Mouse (Mus musculus): ENCODE measurements at regions not wholly inside any gene's neighbourhood (a gene's known extent, or its start where the extent isn't known, plus 50 kb on each side); places are given as distances from the start of the nearest gene placed in this dataset.

DNA sequence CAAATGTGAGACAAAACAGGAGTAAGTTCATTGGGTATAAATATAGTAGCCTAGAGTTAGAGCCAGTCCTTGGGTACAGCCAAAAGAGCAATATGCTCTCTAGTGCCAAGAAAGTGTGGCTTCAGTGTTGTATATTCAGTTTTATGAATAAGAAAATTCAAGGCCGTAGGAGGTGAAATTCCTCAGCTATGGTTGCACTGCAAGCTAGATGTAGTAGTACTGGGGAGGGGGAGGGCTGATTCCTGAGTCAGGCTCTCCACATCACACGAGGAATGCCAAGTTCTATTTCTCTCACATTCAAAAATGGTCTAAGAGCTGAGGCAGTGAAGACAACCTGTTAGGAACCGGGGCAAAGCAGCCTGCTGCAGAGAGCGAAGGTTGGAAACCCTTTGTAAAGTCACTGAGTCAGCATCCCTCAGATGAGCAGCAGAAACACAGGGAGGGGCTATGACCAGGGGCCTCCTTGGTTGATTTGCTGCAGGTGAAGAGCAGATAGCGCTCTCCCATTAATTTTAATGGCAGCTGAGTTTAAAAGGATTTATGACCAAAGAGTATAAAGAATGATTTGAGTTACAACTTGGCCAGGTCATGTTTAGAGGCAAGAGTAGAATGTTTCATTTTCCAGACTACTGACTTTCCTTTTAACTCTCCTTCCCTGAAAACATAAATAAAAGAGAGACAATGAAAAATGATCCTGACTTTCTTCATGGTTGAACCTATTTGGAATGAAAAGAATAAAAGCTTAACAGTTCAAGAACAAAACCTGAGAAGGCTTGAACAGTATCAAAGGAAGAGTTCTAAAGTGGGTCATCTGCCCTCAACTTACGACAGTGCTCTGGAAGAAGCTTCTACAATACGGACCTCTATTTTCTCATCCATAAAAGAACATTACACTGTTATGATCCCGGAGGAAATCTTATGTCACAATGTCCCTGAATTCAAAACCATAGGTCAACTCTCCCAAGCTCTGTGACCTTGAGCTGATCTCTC lies 543.4 kb upstream of the Gm21961 start:
- Histone ChIP-seq H3K9ac (replicated peaks; ENCODE audit: low read depth, low read length) (no peak overlapping the region), H3K27ac (ENCODE audit: low read length) (no peak overlapping the region), H3K4me1 (replicated peaks; ENCODE audit: control insufficient read depth, insufficient read depth, low read length) (no peaks in the 10 kb centered on the region), H3K27me3 (replicated peaks; ENCODE audit: control insufficient read depth, insufficient read depth, low read length) (no peaks in the 10 kb centered on the region), H3K4me2 (ENCODE audit: low read length) (no peak overlapping the region), H3K4me3 (replicated peaks; ENCODE audit: low read length) (no peak overlapping the region), H3K36me3 (ENCODE audit: control insufficient read depth, insufficient read depth) (no peaks in the 10 kb centered on the region), H3K9me3 (ENCODE audit: control insufficient read depth, low read length) (no peaks in the 10 kb centered on the region)
- WGBS: 90% methylated on average over 8 of the region's 8 CpGs
- no peak for ATAC-seq

- Histone ChIP-seq H3K9me3 (ENCODE audit: control insufficient read depth, low read length) (no peaks in the 10 kb centered on the region), H3K27me3 (replicated peaks; ENCODE audit: control insufficient read depth, insufficient read depth, low read length) (no peaks in the 10 kb centered on the region), H3K36me3 (ENCODE audit: control insufficient read depth, insufficient read depth) (no peaks in the 10 kb centered on the region), H3K4me2 (ENCODE audit: low read length) (no peak overlapping the region), H3K4me3 (replicated peaks; ENCODE audit: low read length) (no peak overlapping the region), H3K4me1 (replicated peaks; ENCODE audit: control insufficient read depth, insufficient read depth, low read length) (no peaks in the 10 kb centered on the region), H3K9ac (replicated peaks; ENCODE audit: low read depth, low read length) (no peak overlapping the region), H3K27ac (ENCODE audit: low read length) (no peak overlapping the region)
- 83% methylated on average over 2 of the region's 2 CpGs for WGBS
- no peak for ATAC-seq
Measured at GRCm38 (mm10) chr15:65549046-65549445, 534.3 kb upstream of the Gm21961 start.

DNA sequence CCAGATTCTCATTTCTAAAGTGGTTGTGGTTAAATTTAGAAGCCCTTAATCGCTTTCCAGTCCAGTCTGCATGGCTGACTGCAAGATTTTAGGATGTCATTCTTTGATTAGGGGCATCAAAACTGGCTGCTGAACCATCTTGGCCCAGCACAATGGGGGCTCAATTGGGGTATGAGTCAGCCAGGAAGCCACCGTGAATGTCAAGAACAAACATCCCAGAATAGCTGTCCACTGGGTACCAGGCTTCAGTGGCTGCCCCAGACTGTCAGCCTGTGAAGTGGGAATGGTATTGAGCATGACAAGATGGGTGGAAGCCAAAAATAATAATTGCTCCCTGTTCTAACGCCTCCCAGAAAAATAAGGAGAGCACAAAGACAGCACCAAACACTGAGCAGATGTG lies 520.9 kb upstream of the Gm21961 start:
- H3K27me3 ChIP-seq (replicated peaks; ENCODE audit: control insufficient read depth, insufficient read depth, low read length): no peaks in the 10 kb centered on the region
- WGBS: 69% methylated on average over 3 of the region's 3 CpGs
- H3K9ac ChIP-seq (replicated peaks; ENCODE audit: low read depth, low read length): no peak overlapping the region
- no peaks in the 10 kb centered on the region for H3K4me1 ChIP-seq (replicated peaks; ENCODE audit: control insufficient read depth, insufficient read depth, low read length)
- H3K4me2 ChIP-seq (ENCODE audit: low read length): no peak overlapping the region
- H3K4me3 ChIP-seq (replicated peaks; ENCODE audit: low read length): no peak overlapping the region
- H3K36me3 ChIP-seq (ENCODE audit: control insufficient read depth, insufficient read depth): no peaks in the 10 kb centered on the region
- no peaks in the 10 kb centered on the region for H3K9me3 ChIP-seq (ENCODE audit: control insufficient read depth, low read length)
- no peak overlapping the region for H3K27ac ChIP-seq (ENCODE audit: low read length)
- no peak for ATAC-seq

- no peaks in the 10 kb centered on the region for H3K4me1 ChIP-seq (replicated peaks; ENCODE audit: control insufficient read depth, insufficient read depth, low read length)
- no peak overlapping the region for H3K4me3 ChIP-seq (replicated peaks; ENCODE audit: low read length)
- ATAC-seq: no peak
- no peak overlapping the region for H3K9ac ChIP-seq (replicated peaks; ENCODE audit: low read depth, low read length)
- H3K4me2 ChIP-seq (ENCODE audit: low read length): no peak overlapping the region
- H3K36me3 ChIP-seq (ENCODE audit: control insufficient read depth, insufficient read depth): no peaks in the 10 kb centered on the region
- H3K27ac ChIP-seq (ENCODE audit: low read length): no peak overlapping the region
- H3K27me3 ChIP-seq (replicated peaks; ENCODE audit: control insufficient read depth, insufficient read depth, low read length): no peaks in the 10 kb centered on the region
- WGBS: 84% methylated on average over 2 of the region's 2 CpGs
- no peaks in the 10 kb centered on the region for H3K9me3 ChIP-seq (ENCODE audit: control insufficient read depth, low read length)
Measured at GRCm38 (mm10) chr15:65532241-65532640, 517.5 kb upstream of the Gm21961 start.

DNA sequence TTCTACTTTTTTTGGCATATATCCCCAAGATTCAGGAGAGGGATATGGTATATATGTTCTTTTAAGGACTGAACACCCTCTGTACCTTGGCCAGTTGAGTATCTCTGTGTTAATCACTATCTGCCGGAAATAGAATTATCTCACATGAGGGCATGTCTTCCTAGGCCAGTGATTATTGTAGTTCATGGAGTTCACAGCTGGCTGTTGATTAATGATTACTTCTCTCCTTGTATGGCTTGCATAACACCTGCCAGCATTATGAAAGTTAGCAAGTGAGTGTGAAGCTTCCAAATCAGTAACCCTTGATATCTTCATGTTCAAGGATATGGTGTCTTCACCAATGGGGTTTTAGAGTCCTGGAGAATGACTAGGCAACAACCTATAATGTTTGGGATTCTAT lies 488.0 kb upstream of the Gm21961 start:
- no peaks in the 10 kb centered on the region for H3K27me3 ChIP-seq (replicated peaks; ENCODE audit: control insufficient read depth, insufficient read depth, low read length)
- no peak overlapping the region for H3K9ac ChIP-seq (replicated peaks; ENCODE audit: low read depth, low read length)
- no peaks in the 10 kb centered on the region for H3K4me1 ChIP-seq (replicated peaks; ENCODE audit: control insufficient read depth, insufficient read depth, low read length)
- no peak overlapping the region for H3K27ac ChIP-seq (ENCODE audit: low read length)
- H3K9me3 ChIP-seq (ENCODE audit: control insufficient read depth, low read length): no peaks in the 10 kb centered on the region
- no peaks in the 10 kb centered on the region for H3K36me3 ChIP-seq (ENCODE audit: control insufficient read depth, insufficient read depth)
- H3K4me3 ChIP-seq (replicated peaks; ENCODE audit: low read length): no peak overlapping the region
- no peak overlapping the region for H3K4me2 ChIP-seq (ENCODE audit: low read length)
- ATAC-seq: no peak
- WGBS: 94% methylated on average over 1 of the region's 1 CpGs

GRCm38 (mm10) chr15:65478940-65479339 lies 464.2 kb upstream of the Gm21961 start:
- no peak overlapping the region for H3K27ac ChIP-seq (ENCODE audit: low read length)
- no peak overlapping the region for H3K9ac ChIP-seq (replicated peaks; ENCODE audit: low read depth, low read length)
- H3K36me3 ChIP-seq (ENCODE audit: control insufficient read depth, insufficient read depth): no peaks in the 10 kb centered on the region
- H3K4me1 ChIP-seq (replicated peaks; ENCODE audit: control insufficient read depth, insufficient read depth, low read length): 0 out of 2 replicates have a peak, but pooled peaks cover 3% of the 10 kb centered on the region
- peak; percentile 93 for ATAC-seq
- H3K9me3 ChIP-seq (ENCODE audit: control insufficient read depth, low read length): no peaks in the 10 kb centered on the region
- WGBS: 15% methylated on average over 3 of the region's 3 CpGs
- H3K27me3 ChIP-seq (replicated peaks; ENCODE audit: control insufficient read depth, insufficient read depth, low read length): no peaks in the 10 kb centered on the region
- no peak overlapping the region for H3K4me3 ChIP-seq (replicated peaks; ENCODE audit: low read length)
- no peak overlapping the region for H3K4me2 ChIP-seq (ENCODE audit: low read length)

- H3K4me2 ChIP-seq (ENCODE audit: low read length): no peak overlapping the region
- no peak for ATAC-seq
- no peaks in the 10 kb centered on the region for H3K36me3 ChIP-seq (ENCODE audit: control insufficient read depth, insufficient read depth)
- WGBS: 56% methylated on average over 2 of the region's 2 CpGs
- no peaks in the 10 kb centered on the region; the same call in 1 of the 2 replicates for H3K4me1 ChIP-seq (replicated peaks; ENCODE audit: control insufficient read depth, insufficient read depth, low read length)
- no peak overlapping the region for H3K4me3 ChIP-seq (replicated peaks; ENCODE audit: low read length)
- H3K9ac ChIP-seq (replicated peaks; ENCODE audit: low read depth, low read length): no peak overlapping the region
- no peaks in the 10 kb centered on the region for H3K9me3 ChIP-seq (ENCODE audit: control insufficient read depth, low read length)
- no peaks in the 10 kb centered on the region for H3K27me3 ChIP-seq (replicated peaks; ENCODE audit: control insufficient read depth, insufficient read depth, low read length)
- H3K27ac ChIP-seq (ENCODE audit: low read length): no peak overlapping the region
Measured at GRCm38 (mm10) chr15:65455203-65455816, 440.6 kb upstream of the Gm21961 start.

DNA sequence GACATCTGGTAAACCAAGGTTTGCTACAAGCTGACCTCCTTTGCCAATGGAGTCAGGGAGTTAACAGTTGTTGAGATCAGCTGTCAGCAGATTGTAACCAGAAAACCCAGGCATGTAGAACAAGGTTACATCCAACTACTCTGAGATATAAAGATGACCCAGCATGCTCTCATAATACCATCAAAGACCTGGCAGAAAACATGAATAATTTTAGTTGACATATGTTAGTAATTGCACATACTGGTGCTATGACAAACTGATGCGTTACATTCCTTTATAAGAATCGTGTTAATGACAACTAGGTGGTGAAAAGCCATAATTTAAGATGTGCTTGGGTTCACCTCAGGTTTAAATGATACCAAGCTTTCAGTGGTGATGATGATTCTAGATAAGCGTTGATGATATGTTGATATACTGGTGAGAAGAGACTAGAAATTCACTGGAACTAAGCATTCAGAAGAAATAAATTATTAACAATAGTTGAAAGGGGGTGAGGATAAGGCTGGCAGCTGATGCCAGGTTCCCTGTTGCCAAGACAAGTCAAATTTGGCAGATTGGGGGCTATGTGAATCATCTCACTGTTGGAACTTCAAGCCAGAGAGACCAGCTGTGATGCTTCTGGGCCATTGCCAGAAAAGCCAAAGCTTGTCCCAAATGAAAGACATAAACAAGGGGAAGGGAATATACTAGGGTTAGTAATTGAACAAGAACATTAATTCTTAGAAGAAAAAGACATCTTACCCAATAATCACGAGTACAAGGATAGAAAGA lies 437.7 kb upstream of the Gm21961 start:
- Histone ChIP-seq H3K36me3 (ENCODE audit: control insufficient read depth, insufficient read depth) (no peaks in the 10 kb centered on the region), H3K27ac (ENCODE audit: low read length) (no peak overlapping the region), H3K4me2 (ENCODE audit: low read length) (no peak overlapping the region), H3K9ac (replicated peaks; ENCODE audit: low read depth, low read length) (no peak overlapping the region), H3K4me3 (replicated peaks; ENCODE audit: low read length) (no peak overlapping the region), H3K9me3 (ENCODE audit: control insufficient read depth, low read length) (no peaks in the 10 kb centered on the region), H3K4me1 (replicated peaks; ENCODE audit: control insufficient read depth, insufficient read depth, low read length) (no peaks in the 10 kb centered on the region; the same call in 1 of the 2 replicates), H3K27me3 (replicated peaks; ENCODE audit: control insufficient read depth, insufficient read depth, low read length) (no peaks in the 10 kb centered on the region)
- 62% methylated on average over 4 of the region's 4 CpGs for WGBS
- ATAC-seq: peak; percentile 38

GRCm38 (mm10) chr15:65419736-65420135 lies 405.0 kb upstream of the Gm21961 start:
- H3K9ac ChIP-seq (replicated peaks; ENCODE audit: low read depth, low read length): no peak overlapping the region
- no peaks in the 10 kb centered on the region for H3K4me1 ChIP-seq (replicated peaks; ENCODE audit: control insufficient read depth, insufficient read depth, low read length)
- H3K9me3 ChIP-seq (ENCODE audit: control insufficient read depth, low read length): no peaks in the 10 kb centered on the region
- H3K4me2 ChIP-seq (ENCODE audit: low read length): no peak overlapping the region
- H3K27ac ChIP-seq (ENCODE audit: low read length): no peak overlapping the region
- H3K27me3 ChIP-seq (replicated peaks; ENCODE audit: control insufficient read depth, insufficient read depth, low read length): no peaks in the 10 kb centered on the region
- no peaks in the 10 kb centered on the region for H3K36me3 ChIP-seq (ENCODE audit: control insufficient read depth, insufficient read depth)
- 89% methylated on average over 3 of the region's 3 CpGs for WGBS
- ATAC-seq: no peak; the same call in 1 of the 2 replicates
- no peak overlapping the region for H3K4me3 ChIP-seq (replicated peaks; ENCODE audit: low read length)
